Mouse (Mus musculus) hindbrain, embryonic 16.5 days (tissue): ENCODE results near the gene Sell. TPM values are rescaled to one million over a fixed set of nuclear protein-coding genes. Genes with fewer than 3 reads are reported as not detected.

ENCODE experiments used
- ATAC-seq: fragments of 200-750 bp; cut with Nextera tagmentation; 2 replicates; pipeline ENCODE4 v1.8.0; 2017; ENCODE audit warnings: moderate TSS enrichment, moderate library complexity
- H3K27ac ChIP-seq: fragments of 300-500 bp; sonication (generic); 2 replicates; pipeline ENCODE4 v1.5.1; 2014; ENCODE audit warnings: low read depth, mild to moderate bottlenecking, control low read depth, low read length, moderate library complexity
- H3K27me3 ChIP-seq: fragments of 300-500 bp; sonication (generic); replicated peaks from 2 replicates; pipeline ENCODE4 v1.6.1; 2014; ENCODE audit warnings: low read length; ENCODE audit not compliant: control insufficient read depth, insufficient read depth
- H3K36me3 ChIP-seq: fragments of 300-500 bp; sonication (generic); 2 replicates; pipeline ENCODE4 v1.6.1; 2014; ENCODE audit warnings: mild to moderate bottlenecking, low read length, moderate library complexity, mixed read lengths; ENCODE audit not compliant: control insufficient read depth, insufficient read depth
- H3K4me1 ChIP-seq: fragments of 300-500 bp; sonication (generic); 2 replicates; pipeline ENCODE4 v1.6.1; 2014; ENCODE audit warnings: low read depth, low read length; ENCODE audit not compliant: control insufficient read depth, insufficient read depth
- H3K4me2 ChIP-seq: fragments of 300-500 bp; sonication (generic); 2 replicates; pipeline ENCODE4 v1.6.1; 2014; ENCODE audit warnings: mild to moderate bottlenecking, low read length, control low read depth, moderate library complexity
- H3K4me3 ChIP-seq: fragments of 300-500 bp; sonication (generic); 2 replicates; pipeline ENCODE4 v1.5.1; 2014; ENCODE audit warnings: mild to moderate bottlenecking, low read length, control low read depth, moderate library complexity
- H3K9ac ChIP-seq: fragments of 300-500 bp; sonication (generic); 2 replicates; pipeline ENCODE4 v1.6.1; 2014; ENCODE audit warnings: low read depth, mild to moderate bottlenecking, control low read depth, low read length, moderate library complexity
- H3K9me3 ChIP-seq: fragments of 300-500 bp; sonication (generic); 2 replicates; pipeline ENCODE4 v1.6.1; 2014; ENCODE audit warnings: mild to moderate bottlenecking, low read length, moderate library complexity; ENCODE audit not compliant: control insufficient read depth
- WGBS: fragments of 180-500 bp; shearing (Covaris S2); extraction: QIAGEN DNeasy Blood & Tissue Kit; methylation state at CpG from one replicate; pipeline ENCODE4 v1.1.7; 2014; 5-methylcytosine and 5-hydroxymethylcytosine counted together
- polyA plus RNA-seq: library from polyadenylated mRNA; unstranded; fragments of >200 nt; fragmentation: Nextera tagmentation; extraction: Ambion mirVana; gene quantifications from 2 replicates; pipeline ENCODE4 v1.2.1, GENCODE M21; 2015

Sell gene
- polyA plus RNA-seq, 1 experiment from 2014 or later = 0.20 TPM

- Histone ChIP-seq H3K4me2 (no peak within 1 kb of the TSS), H3K36me3 (no peaks in the 10 kb centered on the region), H3K9me3 (no peaks in the 10 kb centered on the region), H3K4me3 (no peak within 1 kb of the TSS), H3K9ac (no peak within 1 kb of the TSS), H3K27me3 (no peaks in the 10 kb centered on the region), H3K27ac (no peak within 1 kb of the TSS), H3K4me1 (no peaks in the 10 kb centered on the region)
- no peak for ATAC-seq
- 77% methylated on average over 8 of the region's 8 CpGs for WGBS
Measured at GRCm38 (mm10) chr1:164114947-164115493, 53.2 kb downstream of the Sell start, which contains the start of gene Selp. TSS of gene Selp (plus strand) at chr1:164115264.

- no peak overlapping the region for H3K4me2 ChIP-seq
- no peak overlapping the region for H3K9ac ChIP-seq
- H3K27me3 ChIP-seq = no peaks in the 10 kb centered on the region
- no peak overlapping the region for H3K4me3 ChIP-seq
- no peaks in the 10 kb centered on the region for H3K36me3 ChIP-seq
- 76% methylated on average over 6 of the region's 6 CpGs for whole genome bisulfite sequencing
- no peaks in the 10 kb centered on the region for H3K4me1 ChIP-seq
- no peaks in the 10 kb centered on the region for H3K9me3 ChIP-seq
- ATAC-seq = no peak
- no peak overlapping the region for H3K27ac ChIP-seq
Measured at GRCm38 (mm10) chr1:164115647-164116046, 53.9 kb downstream of the Sell start.

DNA sequence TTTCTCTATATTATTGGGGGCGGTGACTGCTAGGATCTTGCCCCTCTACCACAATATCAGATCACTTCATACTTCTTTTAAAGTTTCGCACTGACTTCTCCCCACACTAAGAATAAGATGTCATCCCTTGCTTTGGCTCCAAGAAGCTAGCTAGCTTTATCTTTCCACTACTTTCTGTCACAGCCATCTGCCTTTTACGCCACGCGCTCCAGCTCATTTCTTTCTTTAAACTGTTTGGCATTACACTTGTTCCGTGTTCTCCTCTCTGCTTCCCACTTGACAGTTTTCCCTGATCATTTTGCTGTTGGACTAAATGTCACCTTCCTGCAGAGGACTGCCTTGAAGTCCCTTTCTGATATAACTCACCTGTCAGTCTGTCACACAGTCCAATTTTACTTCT, 56.1 kb downstream of the Sell start:
- Histone ChIP-seq H3K4me3 (no peak overlapping the region), H3K27ac (no peak overlapping the region), H3K9me3 (no peaks in the 10 kb centered on the region), H3K27me3 (no peaks in the 10 kb centered on the region), H3K4me1 (no peaks in the 10 kb centered on the region), H3K36me3 (no peaks in the 10 kb centered on the region), H3K9ac (no peak overlapping the region), H3K4me2 (no peak overlapping the region)
- 90% methylated on average over 6 of the region's 6 CpGs for WGBS
- ATAC-seq = no peak

DNA sequence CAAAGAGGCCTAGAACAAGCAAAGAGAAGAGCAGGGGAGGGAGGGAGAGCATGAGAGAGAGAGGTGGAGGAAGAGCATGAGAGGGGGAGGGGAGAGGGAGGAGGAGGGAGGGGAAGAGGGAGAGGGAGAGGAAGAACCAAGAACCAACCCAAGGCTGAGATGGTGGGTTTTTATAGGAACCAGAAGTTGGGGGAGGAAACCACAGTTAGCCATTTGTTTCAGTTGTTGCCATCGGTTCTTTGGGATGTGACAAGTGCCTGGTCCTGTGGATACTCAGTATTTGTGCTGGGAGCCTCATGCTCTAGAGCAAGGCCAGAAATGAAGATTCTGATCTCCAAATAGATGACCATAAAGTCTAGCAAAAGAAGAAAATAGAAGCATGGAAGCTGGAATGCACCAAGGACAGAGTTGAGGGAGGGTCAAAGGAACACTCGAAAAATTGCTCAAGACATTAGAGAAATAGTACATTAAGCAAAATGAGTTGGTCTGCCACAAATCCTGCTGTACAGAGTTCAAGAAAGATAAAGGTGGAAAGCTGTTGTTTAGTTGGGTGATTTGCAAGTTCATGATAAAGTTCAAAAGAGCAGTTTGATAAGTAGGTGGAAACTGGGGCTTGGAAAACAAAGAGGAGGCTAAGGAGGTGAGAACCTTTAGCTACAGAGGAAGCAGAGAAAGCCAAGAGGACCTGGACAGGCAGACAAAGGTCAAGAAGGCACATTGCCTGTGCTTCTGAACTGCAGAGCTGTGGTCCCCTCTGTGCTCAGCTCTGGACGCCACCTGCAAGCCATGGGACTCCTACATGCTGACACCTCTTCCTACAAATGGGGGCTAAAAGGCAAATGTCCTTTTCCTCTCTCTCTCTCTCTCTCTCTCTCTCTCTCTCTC, 58.4 kb downstream of the Sell start:
- Histone ChIP-seq H3K27me3 (no peaks in the 10 kb centered on the region), H3K4me1 (no peaks in the 10 kb centered on the region), H3K9ac (no peak overlapping the region), H3K27ac (no peak overlapping the region), H3K4me2 (no peak overlapping the region), H3K36me3 (no peaks in the 10 kb centered on the region), H3K4me3 (no peak overlapping the region), H3K9me3 (no peaks in the 10 kb centered on the region)
- WGBS = 84% methylated on average over 3 of the region's 3 CpGs
- ATAC-seq = no peak

DNA sequence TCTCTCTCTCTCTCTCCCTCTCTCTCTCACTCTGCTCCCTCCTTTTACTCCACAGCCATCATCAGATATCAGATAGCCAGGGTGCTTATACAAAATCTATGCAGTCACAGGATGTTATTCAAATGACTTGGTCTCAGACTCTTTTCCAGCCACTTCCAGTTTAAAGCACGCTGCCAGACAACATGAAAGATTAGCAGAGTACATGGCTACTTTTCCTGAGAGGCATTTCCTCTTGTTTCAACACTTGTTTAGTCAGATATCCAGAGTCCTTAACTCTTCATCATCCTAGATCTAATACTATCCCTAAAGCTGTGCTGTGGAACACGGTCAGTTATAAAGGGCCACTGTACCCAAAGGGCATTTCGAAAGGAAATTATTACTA, 59.0 kb downstream of the Sell start:
- Histone ChIP-seq H3K27me3 (no peaks in the 10 kb centered on the region), H3K4me3 (no peak overlapping the region), H3K4me2 (no peak overlapping the region), H3K36me3 (no peaks in the 10 kb centered on the region), H3K9ac (no peak overlapping the region), H3K27ac (no peak overlapping the region), H3K4me1 (no peaks in the 10 kb centered on the region), H3K9me3 (no peaks in the 10 kb centered on the region)
- no peak for ATAC-seq
- WGBS = 91% methylated on average over 3 of the region's 3 CpGs

DNA sequence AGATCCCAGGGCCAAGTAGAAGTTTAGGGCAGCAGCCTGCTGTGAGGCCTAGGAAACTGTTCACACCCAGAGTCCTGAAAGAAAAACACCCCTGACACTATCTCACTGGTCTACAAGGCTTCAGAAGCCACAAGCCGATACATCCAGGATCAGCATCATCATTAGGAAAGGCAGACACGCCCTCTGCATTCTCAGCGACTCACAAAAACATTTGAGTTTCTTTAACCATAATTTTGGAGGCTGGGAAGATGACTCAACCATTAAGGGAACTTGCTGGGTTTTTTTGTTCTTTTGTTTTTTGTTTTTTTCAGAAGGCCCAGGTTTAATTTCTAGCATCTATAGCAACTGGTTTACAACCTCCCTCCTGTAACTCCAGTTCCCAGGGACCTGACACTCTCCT, 62.1 kb downstream of the Sell start:
- WGBS = 78% methylated on average over 3 of the region's 3 CpGs
- H3K4me1 ChIP-seq = no peaks in the 10 kb centered on the region
- H3K27ac ChIP-seq = no peak overlapping the region
- no peaks in the 10 kb centered on the region for H3K36me3 ChIP-seq
- no peak overlapping the region for H3K4me3 ChIP-seq
- ATAC-seq = no peak
- no peaks in the 10 kb centered on the region for H3K27me3 ChIP-seq
- H3K4me2 ChIP-seq = no peak overlapping the region
- no peaks in the 10 kb centered on the region for H3K9me3 ChIP-seq
- no peak overlapping the region for H3K9ac ChIP-seq

DNA sequence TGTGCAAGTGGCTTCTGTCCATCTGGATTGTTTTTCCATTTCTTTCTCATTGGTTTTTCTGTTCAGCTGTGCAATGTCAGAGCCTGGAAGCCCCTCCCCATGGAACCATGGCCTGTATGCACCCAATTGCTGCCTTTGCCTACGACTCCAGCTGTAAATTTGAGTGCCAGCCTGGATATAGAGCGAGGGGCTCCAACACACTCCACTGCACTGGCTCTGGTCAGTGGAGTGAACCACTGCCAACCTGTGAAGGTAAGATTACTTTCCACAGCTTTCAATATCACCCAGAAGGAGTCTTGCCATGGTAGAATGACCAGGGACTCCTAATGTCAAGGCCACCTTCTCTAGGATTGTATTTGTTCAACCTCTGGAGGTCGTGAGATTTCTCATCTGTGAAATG, 68.2 kb downstream of the Sell start:
- Histone ChIP-seq H3K9me3 (no peaks in the 10 kb centered on the region), H3K36me3 (no peaks in the 10 kb centered on the region), H3K27ac (no peak overlapping the region), H3K4me2 (no peak overlapping the region), H3K4me1 (no peaks in the 10 kb centered on the region), H3K27me3 (no peaks in the 10 kb centered on the region), H3K4me3 (no peak overlapping the region), H3K9ac (no peak overlapping the region)
- no peak for ATAC-seq
- 73% methylated on average over 3 of the region's 3 CpGs for WGBS

DNA sequence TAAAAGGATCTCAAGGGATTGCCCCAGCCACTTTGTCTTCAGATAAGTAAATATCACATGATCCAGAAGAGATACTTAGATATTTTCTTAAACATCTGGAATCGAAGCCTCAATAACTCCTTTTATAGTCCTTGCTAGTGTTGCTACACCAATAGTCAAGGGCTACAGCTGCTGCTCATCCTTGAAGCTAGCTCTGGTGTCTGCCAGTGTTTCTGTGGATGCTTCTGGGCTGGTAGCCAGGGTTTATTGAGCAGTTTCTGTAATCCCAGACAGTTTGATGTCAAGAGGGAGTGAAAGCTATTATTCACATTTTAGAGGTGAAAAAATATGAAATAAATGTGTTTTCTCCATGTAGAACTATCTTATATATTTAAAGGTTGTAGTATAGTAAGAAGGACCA, 70.8 kb downstream of the Sell start:
- 85% methylated on average over 1 of the region's 1 CpGs for WGBS
- ATAC-seq = no peak
- H3K4me1 ChIP-seq = no peaks in the 10 kb centered on the region

More for the DNA sequence above, 70.8 kb downstream of the Sell start:
- H3K4me2 ChIP-seq = no peak overlapping the region
- H3K9ac ChIP-seq = no peak overlapping the region
- no peaks in the 10 kb centered on the region for H3K36me3 ChIP-seq
- no peak overlapping the region for H3K27ac ChIP-seq
- no peaks in the 10 kb centered on the region for H3K9me3 ChIP-seq
- H3K27me3 ChIP-seq = no peaks in the 10 kb centered on the region
- no peak overlapping the region for H3K4me3 ChIP-seq
